Mouse (Mus musculus) megakaryocyte, embryonic 14.5 days (primary cell): ENCODE measurements around the gene Klhl40. TPM values are rescaled to one million over a fixed set of nuclear protein-coding genes. Genes with fewer than 3 reads are reported as not detected.
A peak's percentile ranks its signal among the peaks of the same experiment; 100 is the strongest.

Experiments used
- H3K27me3 ChIP-seq: replicated peaks from 2 replicates; pipeline ENCODE3; 2012; ENCODE audit warnings: inconsistent platforms
- H3K36me3 ChIP-seq: replicated peaks from 2 replicates; pipeline ENCODE3; 2012; ENCODE audit warnings: low read length, inconsistent platforms, mixed read lengths
- H3K4me1 ChIP-seq: 2 replicates; pipeline ENCODE4 v1.6.1; 2012; ENCODE audit warnings: inconsistent platforms
- H3K4me3 ChIP-seq: replicated peaks from 2 replicates; pipeline ENCODE3; 2012; ENCODE audit warnings: moderate library complexity, mild to moderate bottlenecking, inconsistent platforms
- H3K9me3 ChIP-seq: 2 replicates; pipeline ENCODE4 v1.6.1; 2012; ENCODE audit warnings: inconsistent platforms
- FLI1 ChIP-seq: IDR thresholded peaks from 2 replicates; pipeline ENCODE4 v1.6.1; 2012; ENCODE audit warnings: low read length, inconsistent platforms, mixed read lengths
- GATA1 ChIP-seq: IDR thresholded peaks from 3 replicates; pipeline ENCODE4 v1.6.1; 2012; ENCODE audit warnings: mixed read lengths, low read length, inconsistent platforms, borderline replicate concordance
- polyA plus RNA-seq: library from polyadenylated mRNA; stranded (reverse); fragments of >175 nt; gene quantifications from 2 replicates; pipeline ENCODE4 v1.2.3, GENCODE M21; 2012; ENCODE audit warnings: low replicate concordance; ENCODE audit not compliant: insufficient read depth

Klhl40 gene
- polyA plus RNA-seq, 1 experiment: not detected

- H3K4me3 ChIP-seq: no peak overlapping the region
- TF ChIP-seq GATA1 (no peak), FLI1 (no peak)
- H3K9me3 ChIP-seq: peaks cover 11% of the 10 kb centered on the region
- H3K4me1 ChIP-seq: peaks cover 12% of the 10 kb centered on the region
- peaks cover 81% of the 10 kb centered on the region for H3K27me3 ChIP-seq
- no peaks in the 10 kb centered on the region for H3K36me3 ChIP-seq
Measured at GRCm38 (mm10) chr9:121775951-121776350, 1.5 kb upstream of the Klhl40 start.

DNA sequence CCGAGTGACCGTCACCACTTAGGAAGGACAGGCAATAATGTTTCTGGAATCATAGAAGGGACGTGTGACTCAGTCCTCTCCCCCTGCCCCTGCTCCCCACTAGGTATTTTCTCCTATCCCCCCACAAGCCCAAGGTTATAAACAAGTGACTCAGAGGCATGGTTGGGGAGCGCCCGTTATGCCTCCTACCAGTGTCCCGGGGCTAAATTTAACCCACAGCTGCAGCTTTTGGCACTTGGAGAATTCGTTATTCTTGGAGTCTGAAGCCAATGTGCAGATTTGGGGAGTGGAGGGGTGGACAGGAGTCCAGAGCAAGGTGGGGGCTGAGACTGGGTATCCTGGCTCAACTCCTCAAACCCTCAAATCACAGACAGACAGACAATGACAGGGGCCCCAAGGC is 896 bp upstream of the Klhl40 start:
- Histone ChIP-seq H3K4me3 (no peak overlapping the region), H3K4me1 (peaks cover 12% of the 10 kb centered on the region), H3K36me3 (no peaks in the 10 kb centered on the region), H3K27me3 (peaks cover 79% of the 10 kb centered on the region), H3K9me3 (peaks cover 11% of the 10 kb centered on the region)
- TF ChIP-seq FLI1 (no peak), GATA1 (no peak)

DNA sequence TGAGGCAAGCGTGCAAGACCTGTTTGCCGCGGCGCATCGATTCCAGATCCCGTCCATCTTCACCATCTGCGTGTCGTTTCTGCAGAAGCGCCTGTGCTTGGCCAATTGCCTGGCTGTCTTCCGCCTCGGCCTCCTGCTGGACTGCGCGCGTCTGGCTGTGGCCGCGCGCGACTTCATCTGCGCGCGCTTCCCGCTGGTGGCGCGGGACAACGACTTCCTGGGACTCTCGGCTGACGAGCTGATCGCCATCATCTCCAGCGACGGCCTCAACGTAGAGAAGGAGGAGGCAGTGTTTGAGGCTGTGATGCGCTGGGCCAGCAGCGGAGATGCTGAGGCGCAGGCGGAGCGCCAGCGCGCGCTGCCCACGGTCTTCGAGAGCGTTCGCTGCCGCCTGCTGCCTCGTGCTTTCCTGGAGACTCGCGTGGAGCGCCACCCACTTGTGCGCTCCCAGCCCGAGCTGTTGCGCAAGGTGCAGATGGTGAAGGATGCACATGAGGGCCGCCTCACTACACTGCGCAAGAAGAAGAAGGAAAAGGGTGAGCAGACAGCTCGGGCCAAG is 738 bp downstream of the Klhl40 start:
- TF ChIP-seq FLI1: no peak
- Histone ChIP-seq H3K4me1 (peaks cover 12% of the 10 kb centered on the region), H3K9me3 (peaks cover 11% of the 10 kb centered on the region), H3K36me3 (no peaks in the 10 kb centered on the region), H3K27me3 (peaks cover 77% of the 10 kb centered on the region), H3K4me3 (peak overlapping the region; percentile 77)

- no peak overlapping the region for H3K4me3 ChIP-seq
- TF ChIP-seq FLI1: no peak
- no peak for TF ChIP-seq GATA1
- H3K4me1 ChIP-seq: peaks cover 3% of the 10 kb centered on the region; the same call in 1 of the 2 replicates
- H3K36me3 ChIP-seq: no peaks in the 10 kb centered on the region
- no peaks in the 10 kb centered on the region for H3K9me3 ChIP-seq
- H3K27me3 ChIP-seq: peaks cover 88% of the 10 kb centered on the region
Measured at GRCm38 (mm10) chr9:121784801-121785200, 7.4 kb downstream of the Klhl40 start.

- H3K27me3 ChIP-seq: peaks cover 86% of the 10 kb centered on the region
- no peaks in the 10 kb centered on the region for H3K9me3 ChIP-seq
- H3K36me3 ChIP-seq: no peaks in the 10 kb centered on the region
- H3K4me3 ChIP-seq: no peak overlapping the region
- H3K4me1 ChIP-seq: peaks cover 3% of the 10 kb centered on the region; the same call in 1 of the 2 replicates
- TF ChIP-seq FLI1 (no peak), GATA1 (no peak)
Measured at GRCm38 (mm10) chr9:121785261-121785660, 7.9 kb downstream of the Klhl40 start.

DNA sequence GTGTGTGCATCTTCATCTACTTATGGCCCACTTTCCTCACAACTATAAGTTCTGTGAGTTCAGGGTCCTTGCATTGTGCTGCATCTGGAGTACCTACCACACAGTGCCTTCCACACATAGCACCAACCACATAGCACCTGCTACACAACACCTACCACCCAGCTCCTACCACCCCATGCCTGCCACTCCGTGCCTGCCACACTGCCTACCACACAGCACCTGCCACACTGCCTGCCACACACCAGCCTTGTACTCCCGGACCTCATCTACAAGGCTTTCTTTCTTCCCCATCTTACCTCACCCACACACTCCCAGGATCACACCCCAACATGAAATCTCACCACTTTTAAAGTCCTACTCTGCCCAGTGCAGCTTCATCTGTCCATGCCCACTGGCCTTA is 9.0 kb downstream of the Klhl40 start:
- TF ChIP-seq FLI1 (no peak), GATA1 (no peak)
- Histone ChIP-seq H3K36me3 (no peaks in the 10 kb centered on the region), H3K27me3 (peaks cover 86% of the 10 kb centered on the region), H3K4me3 (no peak overlapping the region), H3K4me1 (peaks cover 3% of the 10 kb centered on the region; the same call in 1 of the 2 replicates), H3K9me3 (no peaks in the 10 kb centered on the region)

GRCm38 (mm10) chr9:121791206-121791605 is 13.8 kb downstream of the Klhl40 start:
- Histone ChIP-seq H3K9me3 (no peaks in the 10 kb centered on the region), H3K36me3 (no peaks in the 10 kb centered on the region), H3K4me1 (peaks cover 3% of the 10 kb centered on the region; the same call in 1 of the 2 replicates), H3K4me3 (no peak overlapping the region), H3K27me3 (peaks cover 91% of the 10 kb centered on the region)
- TF ChIP-seq GATA1 (no peak), FLI1 (no peak)

DNA sequence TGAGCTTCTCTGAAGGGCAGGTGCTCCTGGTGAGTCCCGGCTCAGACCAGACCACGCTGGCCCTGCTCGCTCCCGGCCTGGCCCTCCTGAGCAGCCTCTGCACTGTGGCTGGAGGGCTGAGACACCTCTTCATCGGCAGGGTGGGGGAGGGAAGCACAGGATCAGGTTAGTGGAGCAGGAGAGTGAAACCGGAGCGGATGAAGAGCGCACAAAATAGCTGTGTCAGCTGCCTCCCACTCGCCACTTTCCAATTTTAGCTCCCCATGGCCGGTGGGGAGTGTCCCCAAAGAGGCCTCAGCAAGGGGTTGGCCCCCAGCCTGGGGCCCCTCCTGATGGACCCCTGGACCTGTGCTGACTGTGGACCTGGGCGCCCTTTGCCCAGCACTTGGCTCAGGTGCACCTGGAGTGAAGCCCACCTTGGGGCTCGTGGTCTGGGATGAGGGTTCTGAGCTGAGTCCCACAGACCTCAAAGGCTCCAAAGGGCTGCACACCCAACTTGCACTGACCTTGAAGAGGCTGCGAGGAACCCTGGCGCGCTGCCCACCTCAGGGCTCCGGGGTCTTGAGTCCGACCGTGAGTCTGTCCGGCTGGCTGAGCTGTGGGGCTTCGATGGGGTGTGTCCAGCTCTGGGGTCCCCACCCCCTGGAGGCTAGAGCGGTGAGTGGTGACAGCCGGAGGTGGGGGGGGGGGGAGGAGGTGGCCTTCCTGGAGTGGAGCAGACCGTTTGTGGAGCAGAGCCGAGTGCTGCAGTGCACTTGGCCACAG is 14.5 kb downstream of the Klhl40 start, which contains the start of gene Hhatl:
Gene Hhatl (minus strand): TSS at position 751 of the 765 bp plus-strand sequence.
- Histone ChIP-seq H3K4me1 (peaks cover 3% of the 10 kb centered on the region; the same call in 1 of the 2 replicates), H3K36me3 (no peaks in the 10 kb centered on the region), H3K27me3 (peaks cover 91% of the 10 kb centered on the region), H3K9me3 (no peaks in the 10 kb centered on the region), H3K4me3 (no peak within 1 kb of the TSS)
- TF ChIP-seq FLI1 (no peak), GATA1 (no peak)

DNA sequence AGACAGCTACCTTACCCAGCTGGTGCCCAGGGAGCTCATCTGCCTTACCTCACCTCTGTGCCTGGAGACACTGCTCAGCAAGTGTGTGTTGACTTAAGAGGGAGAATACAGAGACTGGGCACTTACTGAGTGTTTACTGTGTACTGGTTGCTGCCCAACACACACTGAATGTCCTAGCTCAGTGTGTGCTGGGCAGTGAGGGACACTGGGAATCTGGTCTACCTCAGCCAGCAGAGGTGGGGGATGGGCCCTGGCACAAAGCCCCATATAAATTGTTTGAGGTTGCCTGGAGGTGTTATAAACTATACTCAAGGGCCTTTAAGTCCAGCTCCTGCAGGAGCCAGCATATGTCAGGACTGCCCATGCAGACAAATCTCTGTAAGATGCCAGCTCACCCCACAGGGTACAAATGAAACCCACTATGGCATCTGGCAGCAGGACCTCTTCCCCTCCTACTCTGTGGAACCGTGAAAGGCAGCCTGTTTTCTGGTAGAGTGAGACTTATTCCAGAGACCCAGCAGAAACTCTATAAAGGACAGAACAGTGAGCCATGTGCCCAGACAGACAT is 17.6 kb downstream of the Klhl40 start:
- Histone ChIP-seq H3K4me1 (peaks cover 13% of the 10 kb centered on the region; the same call in 1 of the 2 replicates), H3K36me3 (no peaks in the 10 kb centered on the region), H3K9me3 (no peaks in the 10 kb centered on the region), H3K27me3 (peaks cover 91% of the 10 kb centered on the region), H3K4me3 (no peak overlapping the region)
- TF ChIP-seq FLI1 (no peak), GATA1 (no peak)

DNA sequence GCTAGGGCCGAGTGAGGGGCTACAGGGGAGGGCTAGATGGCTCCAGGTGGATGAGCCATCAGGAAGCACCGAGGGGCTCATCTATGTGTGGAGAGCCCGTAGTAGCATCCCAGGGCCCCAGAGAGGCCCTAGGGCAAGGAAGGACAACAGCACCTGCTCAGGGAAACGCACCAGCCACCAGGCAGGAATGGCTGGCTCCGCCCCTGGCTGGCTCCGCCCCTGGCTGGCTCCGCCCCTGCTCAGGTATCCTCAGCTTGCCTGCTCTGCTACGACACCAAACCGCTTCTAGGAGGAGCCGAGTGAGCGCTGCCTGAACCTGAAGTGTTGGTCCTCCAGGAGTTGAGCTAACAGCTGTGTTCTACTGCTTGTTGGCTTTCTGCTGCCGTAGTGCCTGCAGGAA is 20.3 kb downstream of the Klhl40 start:
- TF ChIP-seq FLI1 (no peak), GATA1 (no peak)
- H3K36me3 ChIP-seq: no peaks in the 10 kb centered on the region
- no peaks in the 10 kb centered on the region for H3K9me3 ChIP-seq
- peaks cover 86% of the 10 kb centered on the region for H3K27me3 ChIP-seq
- peaks cover 40% of the 10 kb centered on the region for H3K4me1 ChIP-seq
- no peak overlapping the region for H3K4me3 ChIP-seq
